In the genomic region with DNA sequence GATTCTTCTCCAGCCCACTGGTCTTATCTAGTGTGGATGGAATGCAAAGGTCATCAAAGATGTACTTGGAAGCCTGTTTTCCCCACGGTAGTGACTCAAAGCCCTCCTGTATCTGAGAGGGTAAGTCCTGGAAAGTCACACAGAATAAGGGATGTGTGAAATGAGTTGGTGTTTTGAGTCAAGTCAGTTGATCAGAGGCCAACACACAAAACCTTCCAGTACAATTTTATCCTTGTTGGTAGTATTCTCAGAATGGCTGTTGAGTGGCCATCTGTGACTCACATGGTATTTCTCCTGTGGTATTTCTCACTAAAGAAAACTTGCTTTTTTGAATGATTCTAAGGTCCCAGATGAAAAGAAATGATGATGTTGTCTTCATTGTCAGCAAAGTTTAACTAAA, we compare ENCODE assay signal across 21 mouse cellular contexts.
A peak's percentile ranks its signal among the peaks of the same experiment; 100 is the strongest.
DNase-seq lines count a peak whose midpoint lies in the region; ATAC-seq and TF ChIP-seq lines count a peak whose summit lies in the region.
"Had no signal": no experiment of that assay in that cellular context is flagged by ENCODE, and none has a peak within 500 bp of the region (broad histone marks: within the 10 kb centered on the region; RNA-seq: fewer than 3 reads in every experiment).

No protein-coding gene starts in this region.

- H3K9ac ChIP-seq in liver, embryonic 12.5 days: no peak overlapping the region
- H3K9ac ChIP-seq: embryonic facial prominence, embryonic 12.5 days; forebrain, embryonic 13.5 days; forebrain, embryonic 15.5 days; forebrain, postnatal 0 days had no signal

- TF ChIP-seq POLR2A in embryonic fibroblast, embryonic 13.5 days (IDR thresholded peaks at IDR 0.05; ENCODE audit: low read depth, low read length): no peak

- no peaks in the 10 kb centered on the region for H3K36me3 ChIP-seq in liver, embryonic 12.5 days
- H3K36me3 ChIP-seq: embryonic facial prominence, embryonic 10.5 days; embryonic facial prominence, embryonic 12.5 days; forebrain, embryonic 15.5 days had no signal

- no peak for TF ChIP-seq CTCF in embryonic fibroblast, embryonic 13.5 days (IDR thresholded peaks at IDR 0.05; ENCODE audit: borderline replicate concordance, insufficient read depth, low read length)

- no peak for ATAC-seq in liver, embryonic 12.5 days
- ATAC-seq: forebrain, embryonic 13.5 days; forebrain, embryonic 15.5 days; forebrain, postnatal 0 days had no signal

- H3K27ac ChIP-seq in embryonic fibroblast, embryonic 13.5 days (ENCODE audit: insufficient read depth, low read length): 0 out of 2 replicates have a peak overlapping the region, but pooled peaks have one; percentile 22
- H3K27ac ChIP-seq in liver, embryonic 12.5 days: no peak overlapping the region
- H3K27ac ChIP-seq: embryonic facial prominence, embryonic 10.5 days; embryonic facial prominence, embryonic 12.5 days; forebrain, embryonic 13.5 days; forebrain, embryonic 15.5 days had no signal

- DNase-seq in 3T3-L1 (ENCODE audit: low read depth, low spot score) (peak; percentile 70), NIH3T3 (ENCODE audit: low read depth) (peak; percentile 12)
- DNase-seq in skeletal muscle tissue, adult 2 months (ENCODE audit: low read depth, low spot score): peak; percentile 18
- DNase-seq in adrenal gland, postnatal 10 days: no peak
- DNase-seq in right cerebral cortex, adult 18-20 months: no peak
- DNase-seq: adrenal gland, adult 2 months; adrenal gland, postnatal 14 days; adrenal gland, postnatal 36 days; cerebellum, adult 11 months; cerebellum, adult 18-20 months; cerebellum, adult 9-10 months; cerebellum, postnatal 10 days; cerebellum, postnatal 25 days; forebrain, postnatal 0 days had no signal

- no peak overlapping the region for H3K4me3 ChIP-seq in embryonic fibroblast, embryonic 13.5 days (ENCODE audit: insufficient read depth, low read length)
- H3K4me3 ChIP-seq in liver, embryonic 12.5 days: no peak overlapping the region
- H3K4me3 ChIP-seq: embryonic facial prominence, embryonic 10.5 days; embryonic facial prominence, embryonic 12.5 days; erythroblast, embryonic 14.5 days; forebrain, embryonic 13.5 days; forebrain, embryonic 15.5 days had no signal

- WGBS in liver, embryonic 12.5 days (ENCODE audit: insufficient replicate concordance): 37% methylated on average over 1 of the region's 1 CpGs

- no peaks in the 10 kb centered on the region; the same call in 1 of the 2 replicates for H3K4me1 ChIP-seq in embryonic fibroblast, embryonic 13.5 days (ENCODE audit: control insufficient read depth, insufficient read depth, low read length)
- H3K4me1 ChIP-seq in liver, embryonic 12.5 days: no peaks in the 10 kb centered on the region
- H3K4me1 ChIP-seq: embryonic facial prominence, embryonic 10.5 days; embryonic facial prominence, embryonic 12.5 days; forebrain, embryonic 13.5 days; forebrain, embryonic 15.5 days had no signal

- H3K9me3 ChIP-seq in liver, embryonic 12.5 days (replicated peaks): no peaks in the 10 kb centered on the region
- H3K9me3 ChIP-seq: embryonic facial prominence, embryonic 10.5 days; embryonic facial prominence, embryonic 12.5 days; forebrain, embryonic 13.5 days; forebrain, embryonic 15.5 days had no signal

- no peaks in the 10 kb centered on the region for H3K27me3 ChIP-seq in liver, embryonic 12.5 days (replicated peaks)
- H3K27me3 ChIP-seq: embryonic facial prominence, embryonic 12.5 days; forebrain, embryonic 13.5 days; forebrain, embryonic 15.5 days had no signal

- H3K4me2 ChIP-seq in liver, embryonic 12.5 days: no peak overlapping the region
- H3K4me2 ChIP-seq: embryonic facial prominence, embryonic 12.5 days; forebrain, embryonic 13.5 days; forebrain, embryonic 15.5 days had no signal

Comparison
In these comparisons a context has a peak if more than half of its experiments do, and no peak if none do; other contexts are left out.
1. DNase-seq: peak in 3T3-L1 (single experiment), NIH3T3 (single experiment) and skeletal muscle tissue, adult 2 months (single experiment); none in adrenal gland, postnatal 10 days (single experiment) and right cerebral cortex, adult 18-20 months (single experiment).